Mouse (Mus musculus) brain, embryonic 14.5 days (tissue): ENCODE measurements at regions not wholly inside any gene's neighbourhood (a gene's known extent, or its start where the extent isn't known, plus 50 kb on each side); places are given as distances from the start of the nearest gene placed in this dataset.

Source experiments
- CTCF ChIP-seq: fragments of 200-500 bp; IDR thresholded peaks from 2 replicates; pipeline ENCODE4 v1.5.1; 2012; ENCODE audit warnings: inconsistent platforms, mild to moderate bottlenecking, moderate library complexity, borderline replicate concordance; ENCODE audit not compliant: insufficient read depth, insufficient read length; ENCODE audit errors: extremely low read depth
- POLR2A ChIP-seq: fragments of 200-500 bp; IDR thresholded peaks from 2 replicates; pipeline ENCODE4 v1.6.1; 2012; ENCODE audit warnings: mild to moderate bottlenecking, inconsistent platforms, borderline replicate concordance; ENCODE audit not compliant: poor library complexity, insufficient read depth, insufficient read length, severe bottlenecking; ENCODE audit errors: extremely low read depth

DNA sequence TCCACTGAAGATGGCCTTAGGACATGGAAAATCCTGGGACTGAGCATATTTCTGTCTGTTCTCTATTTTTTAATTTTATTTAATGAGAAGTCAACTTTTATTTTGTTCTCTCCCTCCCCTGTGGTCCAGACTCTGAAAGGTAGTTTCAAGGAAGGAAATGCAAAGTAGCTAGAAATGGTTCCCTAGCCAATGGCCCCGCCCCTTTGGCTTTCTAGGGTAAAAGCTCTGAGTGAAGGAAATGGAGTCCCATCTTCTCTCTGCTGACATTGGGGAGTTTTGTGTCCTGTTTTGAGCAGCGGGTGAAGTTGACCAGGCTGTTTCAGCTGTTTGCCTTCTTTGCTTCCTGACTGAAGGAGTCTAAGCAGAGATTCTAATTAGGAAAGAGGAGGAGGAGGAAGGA, 103.8 kb upstream of the Cxcr4 start:
- no peak for TF ChIP-seq CTCF
- no peak for TF ChIP-seq POLR2A
